Mouse (Mus musculus): Measurements from ENCODE around the gene Dhrs11. TPM values are rescaled to one million over a fixed set of nuclear protein-coding genes. Genes with fewer than 3 reads are reported as not detected.

The Dhrs11 gene
- polyA plus RNA-seq, 1 experiment = 33.6 TPM

DNA sequence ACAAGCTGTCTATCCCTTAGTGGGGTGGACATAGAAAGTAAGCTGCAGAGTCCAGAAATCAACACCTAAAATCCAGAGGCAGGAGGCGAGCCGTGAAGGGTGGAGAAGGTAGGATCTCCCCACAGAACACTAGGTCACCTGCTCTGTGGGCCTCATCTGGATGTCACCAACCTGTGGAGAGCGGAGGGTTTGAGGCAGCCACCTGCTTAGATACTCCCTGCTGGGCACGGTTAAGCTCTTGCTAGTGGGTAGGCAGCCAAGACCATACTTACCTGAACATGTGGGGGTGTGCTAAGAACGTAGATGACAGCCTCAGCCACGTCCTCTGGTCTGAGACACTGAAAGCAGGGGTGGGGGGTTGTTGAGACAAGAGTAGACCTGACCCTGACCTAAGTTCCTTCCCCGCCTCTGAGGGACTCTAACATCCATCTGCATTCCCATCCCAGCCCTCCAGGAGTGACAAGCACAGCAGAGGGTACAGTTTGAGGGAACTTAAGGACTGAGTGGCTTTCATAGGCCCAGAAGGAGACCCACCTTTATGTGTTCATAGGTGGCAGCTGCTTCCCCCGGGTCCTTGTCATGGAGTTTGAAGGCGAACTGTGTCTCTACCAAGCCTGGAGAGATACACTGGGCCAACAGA is 7.5 kb downstream of the Dhrs11 start:
- TF ChIP-seq POLR2A (IDR thresholded peaks at IDR 0.05; ENCODE audit: borderline replicate concordance, insufficient read depth, low read length) (no peak), CTCF (IDR thresholded peaks at IDR 0.05; ENCODE audit: borderline replicate concordance, insufficient read depth, low read depth, low read length) (no peak)
- DNase-seq = no peak
- Histone ChIP-seq H3K4me1 (ENCODE audit: control insufficient read depth, insufficient read depth, low read length) (peaks cover 10% of the 10 kb centered on the region), H3K27ac (ENCODE audit: insufficient read depth, low read length) (no peak overlapping the region), H3K4me3 (replicated peaks; ENCODE audit: insufficient read depth, low read depth, low read length) (no peak overlapping the region), H3K27me3 (ENCODE audit: control insufficient read depth, insufficient read depth, low read length) (no peaks in the 10 kb centered on the region)
- WGBS = 79% methylated on average over 9 of the region's 9 CpGs

DNA sequence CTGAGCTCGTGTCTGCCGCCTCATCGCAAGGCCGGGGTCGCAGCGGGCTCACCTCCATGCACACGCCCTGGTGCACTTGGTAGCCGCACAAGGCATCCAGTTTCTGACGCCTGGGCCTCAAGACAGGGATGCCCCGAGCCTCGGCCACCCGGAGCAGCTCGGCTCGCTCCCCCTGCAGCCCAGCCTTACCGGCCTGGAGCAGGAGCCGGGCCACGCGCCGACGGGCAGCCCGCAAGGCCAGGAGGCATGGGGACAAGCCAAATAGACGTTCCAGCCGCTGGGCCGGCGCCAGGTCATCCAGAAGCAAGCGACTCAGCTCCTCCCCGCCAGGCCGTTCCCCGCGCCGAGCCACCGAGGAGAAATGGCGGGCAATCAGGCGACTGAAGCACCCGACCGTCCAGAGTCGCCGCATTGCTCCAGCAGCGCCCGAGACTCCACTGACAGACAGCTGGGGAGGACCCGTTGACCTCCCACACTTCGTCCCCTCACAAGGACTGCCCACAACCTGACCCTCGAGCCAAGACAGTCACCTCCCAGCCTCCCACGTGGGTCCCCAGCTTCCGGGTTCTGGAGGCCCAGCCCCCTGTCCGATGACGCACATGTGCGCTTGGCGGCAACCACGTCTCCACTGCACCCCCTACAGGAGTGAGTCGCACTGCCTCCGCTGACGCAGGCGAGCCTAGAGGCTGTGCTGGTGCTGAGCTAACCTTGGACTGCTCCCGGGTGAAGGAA is 9.7 kb downstream of the Dhrs11 start, which contains the start of gene Mrm1:
Mrm1 (minus strand) TSS at position 555 of the 732 bp plus-strand sequence.
- H3K27ac ChIP-seq (ENCODE audit: insufficient read depth, low read length) = peak within 1 kb of the TSS; percentile 41
- H3K4me1 ChIP-seq (ENCODE audit: control insufficient read depth, insufficient read depth, low read length) = no peaks in the 10 kb centered on the region
- H3K27me3 ChIP-seq (ENCODE audit: control insufficient read depth, insufficient read depth, low read length) = no peaks in the 10 kb centered on the region
- DNase-seq = peak; percentile 92
- under 1% methylated on average over 55 of the region's 55 CpGs for WGBS
- TF ChIP-seq POLR2A (IDR thresholded peaks at IDR 0.05; ENCODE audit: borderline replicate concordance, insufficient read depth, low read length) (peak; percentile 50; the same call in 1 of the 2 replicates), CTCF (IDR thresholded peaks at IDR 0.05; ENCODE audit: borderline replicate concordance, insufficient read depth, low read depth, low read length) (peak; percentile 76)
- peak within 1 kb of the TSS; percentile 68 for H3K4me3 ChIP-seq (replicated peaks; ENCODE audit: insufficient read depth, low read depth, low read length)

DNA sequence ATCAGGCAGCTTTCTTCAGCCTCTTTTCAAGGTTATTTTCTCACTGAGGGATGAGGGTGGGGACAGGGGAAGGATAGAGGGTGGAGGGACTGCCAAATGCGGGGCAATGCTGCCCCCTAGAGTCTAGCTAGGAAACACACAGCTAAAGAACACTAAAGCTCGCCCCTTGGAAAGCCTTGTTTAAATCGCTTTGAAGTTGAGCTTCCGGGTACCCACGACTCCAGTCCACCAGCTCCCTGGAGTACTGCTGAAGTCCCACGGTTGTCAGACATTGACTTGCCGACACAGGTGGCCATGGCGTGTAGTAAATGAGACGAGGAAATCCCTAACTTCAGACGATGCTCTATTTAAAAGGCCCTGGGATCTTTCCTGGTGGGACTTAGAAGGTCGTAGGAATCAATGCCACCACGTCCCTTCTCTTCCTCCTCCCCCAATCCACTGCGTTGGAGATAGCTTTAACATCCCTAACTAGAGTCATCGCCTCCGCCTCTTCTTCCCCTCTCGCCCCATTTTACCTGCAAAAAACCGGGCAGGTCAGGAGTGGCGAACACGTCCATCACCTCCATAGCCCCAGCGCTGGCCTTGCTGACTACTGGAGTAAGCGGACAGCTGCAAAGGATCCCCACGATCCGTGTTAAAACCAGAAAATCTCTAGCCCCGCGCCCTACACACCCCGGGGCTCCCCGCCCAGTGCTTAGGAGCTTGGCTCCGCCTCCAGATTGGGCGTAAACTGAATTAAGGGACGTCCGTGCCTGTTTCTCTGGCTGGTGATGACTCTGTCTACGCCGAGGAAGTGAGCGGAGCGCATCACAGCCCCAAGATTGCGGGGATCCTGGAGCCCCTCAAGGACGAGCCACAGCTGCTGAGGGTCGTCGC is 10.5 kb downstream of the Dhrs11 start:
- Histone ChIP-seq H3K4me3 (replicated peaks; ENCODE audit: insufficient read depth, low read depth, low read length) (peak overlapping the region; percentile 68), H3K4me1 (ENCODE audit: control insufficient read depth, insufficient read depth, low read length) (no peaks in the 10 kb centered on the region), H3K27me3 (ENCODE audit: control insufficient read depth, insufficient read depth, low read length) (no peaks in the 10 kb centered on the region), H3K27ac (ENCODE audit: insufficient read depth, low read length) (peak overlapping the region; percentile 14; the same call in 1 of the 2 replicates)
- TF ChIP-seq CTCF (IDR thresholded peaks at IDR 0.05; ENCODE audit: borderline replicate concordance, insufficient read depth, low read depth, low read length) (peak; percentile 88), POLR2A (IDR thresholded peaks at IDR 0.05; ENCODE audit: borderline replicate concordance, insufficient read depth, low read length) (no peak; the same call in 1 of the 2 replicates)
- WGBS = under 1% methylated on average over 39 of the region's 39 CpGs
- DNase-seq = peak; percentile 73 to 74

DNA sequence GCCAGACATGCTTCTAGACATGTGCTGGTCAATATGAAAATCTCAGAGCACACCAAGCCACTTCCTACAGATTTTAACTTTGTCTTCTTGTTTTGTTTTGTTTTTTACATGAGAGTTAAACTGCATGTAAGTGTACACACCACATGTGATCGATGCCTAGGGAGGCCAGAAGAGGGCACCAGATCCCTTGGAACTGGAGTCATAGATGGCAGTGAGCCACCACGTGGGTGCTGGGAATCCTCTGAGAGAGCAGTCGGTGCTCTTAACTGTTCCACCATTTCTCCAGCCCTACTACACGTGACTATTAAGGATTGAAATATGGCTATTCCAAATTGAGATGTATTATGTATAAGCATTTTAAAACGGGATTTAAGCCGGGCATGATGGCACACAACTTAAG is 11.4 kb downstream of the Dhrs11 start:
- Histone ChIP-seq H3K4me3 (replicated peaks; ENCODE audit: insufficient read depth, low read depth, low read length) (no peak overlapping the region), H3K27ac (ENCODE audit: insufficient read depth, low read length) (no peak overlapping the region), H3K27me3 (ENCODE audit: control insufficient read depth, insufficient read depth, low read length) (no peaks in the 10 kb centered on the region), H3K4me1 (ENCODE audit: control insufficient read depth, insufficient read depth, low read length) (no peaks in the 10 kb centered on the region)
- DNase-seq = no peak
- 76% methylated on average over 6 of the region's 6 CpGs for WGBS
- no peak for TF ChIP-seq POLR2A (IDR thresholded peaks at IDR 0.05; ENCODE audit: borderline replicate concordance, insufficient read depth, low read length)
- peak; percentile 16; the same call in 1 of the 2 replicates for TF ChIP-seq CTCF (IDR thresholded peaks at IDR 0.05; ENCODE audit: borderline replicate concordance, insufficient read depth, low read depth, low read length)

DNA sequence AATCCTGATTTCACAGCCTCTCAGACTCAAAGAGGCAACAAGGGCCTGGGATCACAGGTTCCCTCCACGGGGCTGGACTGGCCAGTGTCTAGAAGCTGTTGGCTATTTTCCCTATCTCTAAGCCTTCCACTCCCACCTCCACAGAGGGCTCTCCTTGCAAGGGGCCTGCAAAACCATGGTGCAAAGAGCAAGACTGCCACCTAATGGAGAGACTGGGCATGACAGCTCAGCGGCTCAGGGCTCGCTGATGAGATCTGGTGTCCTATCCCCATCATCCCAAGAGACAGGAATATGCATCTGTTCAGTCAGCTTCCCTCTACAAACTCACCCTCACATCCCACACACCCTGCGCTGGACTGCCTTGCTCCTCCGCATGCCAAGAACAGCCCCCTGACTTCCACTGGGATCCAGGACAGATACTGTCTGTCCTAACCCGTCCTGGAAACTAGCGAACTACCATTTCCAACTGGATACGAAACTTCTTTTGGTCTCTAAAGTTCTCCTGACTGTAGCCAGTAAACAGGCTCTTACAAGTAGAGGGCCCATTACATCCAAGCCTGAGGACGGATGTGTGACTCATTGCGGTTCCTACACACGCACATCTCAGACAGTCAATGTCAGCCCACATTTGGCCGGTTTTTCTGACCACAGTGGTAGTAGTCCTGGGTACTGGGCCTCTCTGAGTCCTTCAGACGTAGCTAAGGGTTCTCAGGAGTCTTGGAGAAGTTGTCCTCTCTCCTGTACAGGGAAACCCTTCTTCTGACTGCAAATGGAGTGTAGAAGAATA is 14.9 kb downstream of the Dhrs11 start:
- 51% methylated on average over 13 of the region's 13 CpGs for WGBS
- Histone ChIP-seq H3K4me1 (ENCODE audit: control insufficient read depth, insufficient read depth, low read length) (no peaks in the 10 kb centered on the region), H3K27ac (ENCODE audit: insufficient read depth, low read length) (no peak overlapping the region), H3K4me3 (replicated peaks; ENCODE audit: insufficient read depth, low read depth, low read length) (no peak overlapping the region), H3K27me3 (ENCODE audit: control insufficient read depth, insufficient read depth, low read length) (no peaks in the 10 kb centered on the region)
- peak; percentile 98 for TF ChIP-seq CTCF (IDR thresholded peaks at IDR 0.05; ENCODE audit: borderline replicate concordance, insufficient read depth, low read depth, low read length)
- TF ChIP-seq POLR2A (IDR thresholded peaks at IDR 0.05; ENCODE audit: borderline replicate concordance, insufficient read depth, low read length) = no peak
- peak; percentile 53 to 76 for DNase-seq

DNA sequence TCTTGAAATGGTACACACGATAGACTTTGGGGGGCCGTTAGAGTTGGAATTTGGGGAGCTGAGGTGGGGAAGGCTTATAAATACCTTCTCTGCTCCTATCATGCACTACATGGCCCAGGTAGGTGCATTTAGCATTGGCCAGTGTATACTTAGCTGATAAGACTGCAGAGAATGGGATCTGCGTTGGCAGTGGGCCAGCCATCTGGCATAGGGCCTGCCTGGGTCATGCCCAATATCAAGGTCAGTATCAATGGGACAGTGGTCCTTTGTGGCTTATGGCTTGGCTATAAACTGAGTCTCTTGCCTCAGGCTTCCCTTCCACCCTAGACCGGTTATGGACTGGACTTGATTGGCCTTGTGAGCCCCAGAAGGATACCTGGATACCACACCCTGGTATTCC is 24.4 kb downstream of the Dhrs11 start:
- no peaks in the 10 kb centered on the region for H3K4me1 ChIP-seq (ENCODE audit: control insufficient read depth, insufficient read depth, low read length)
- no peak for DNase-seq
- TF ChIP-seq CTCF (IDR thresholded peaks at IDR 0.05; ENCODE audit: borderline replicate concordance, insufficient read depth, low read depth, low read length) (no peak), POLR2A (IDR thresholded peaks at IDR 0.05; ENCODE audit: borderline replicate concordance, insufficient read depth, low read length) (no peak)
- H3K4me3 ChIP-seq (replicated peaks; ENCODE audit: insufficient read depth, low read depth, low read length) = no peak overlapping the region
- no peak overlapping the region for H3K27ac ChIP-seq (ENCODE audit: insufficient read depth, low read length)
- no peaks in the 10 kb centered on the region for H3K27me3 ChIP-seq (ENCODE audit: control insufficient read depth, insufficient read depth, low read length)
- 82% methylated on average over 4 of the region's 4 CpGs for WGBS
